Mouse (Mus musculus): ENCODE data around the gene Prdm10. TPM values are rescaled to one million over a fixed set of nuclear protein-coding genes. Genes with fewer than 3 reads are reported as not detected.
A peak's percentile ranks its signal among the peaks of the same experiment; 100 is the strongest.

The Prdm10 gene
- polyA plus RNA-seq (2014; fragmentation: Nextera tagmentation; extraction: Ambion mirVana), result 4.7 and 5.5 TPM in 2 replicates

DNA sequence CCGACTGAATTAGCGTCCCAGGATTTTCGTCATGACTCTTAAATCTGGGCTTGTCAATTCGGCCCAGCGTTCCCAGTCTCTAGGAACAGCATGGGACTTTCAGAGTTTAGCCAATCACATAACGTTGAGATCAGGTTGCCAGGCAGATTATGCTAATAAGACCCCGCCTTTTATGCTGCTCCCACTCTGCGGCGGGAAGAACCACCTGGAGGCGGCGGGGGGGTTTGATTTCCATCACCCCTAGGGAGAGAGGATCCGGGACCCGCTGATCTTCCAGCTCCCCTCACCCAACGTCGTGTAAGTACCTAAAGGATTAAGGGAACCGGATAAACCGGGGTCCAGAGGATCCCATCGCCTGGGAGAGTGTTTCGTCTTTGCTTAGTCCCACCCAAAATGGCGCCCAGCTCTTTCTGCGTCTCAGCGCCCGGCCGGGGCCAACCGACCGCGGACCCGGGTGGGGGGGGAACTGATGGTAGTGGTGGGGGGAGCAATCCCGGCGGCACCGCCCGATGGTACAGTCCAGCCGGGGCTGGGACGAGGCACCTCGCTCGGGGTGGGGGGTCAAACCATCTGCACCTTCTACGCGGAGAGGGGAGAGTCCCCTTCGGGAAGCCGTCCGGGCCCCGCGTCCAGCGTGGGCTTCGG is at the start of gene Prdm10:
Gene Prdm10, plus strand, starts transcription at position 173 of the 645 bp plus-strand sequence.
- H3K9me3 ChIP-seq (replicated peaks; ENCODE audit: control insufficient read depth, low read length), result no peaks in the 10 kb centered on the region
- WGBS (ENCODE audit: insufficient replicate concordance), result 1% methylated on average over 45 of the region's 45 CpGs
- peak within 1 kb of the TSS; percentile 64 for H3K4me2 ChIP-seq
- H3K27ac ChIP-seq (ENCODE audit: low read depth, low read length), result peak within 1 kb of the TSS; percentile 99
- H3K27me3 ChIP-seq (ENCODE audit: control insufficient read depth, insufficient read depth, low read length), result no peaks in the 10 kb centered on the region
- peak within 1 kb of the TSS; percentile 91 for H3K4me3 ChIP-seq (ENCODE audit: low read depth, low read length)
- peak; percentile 91 for ATAC-seq (replicated peaks; ENCODE audit: insufficient number of reproducible peaks, low FRiP score, low TSS enrichment)
- no peaks in the 10 kb centered on the region for H3K36me3 ChIP-seq (ENCODE audit: control insufficient read depth, insufficient read depth, low read length)
- H3K4me1 ChIP-seq (ENCODE audit: control insufficient read depth, insufficient read depth, low read length), result peaks cover 3% of the 10 kb centered on the region; the same call in 1 of the 2 replicates
- H3K9ac ChIP-seq (ENCODE audit: low read depth, low read length), result peak within 1 kb of the TSS; percentile 90

DNA sequence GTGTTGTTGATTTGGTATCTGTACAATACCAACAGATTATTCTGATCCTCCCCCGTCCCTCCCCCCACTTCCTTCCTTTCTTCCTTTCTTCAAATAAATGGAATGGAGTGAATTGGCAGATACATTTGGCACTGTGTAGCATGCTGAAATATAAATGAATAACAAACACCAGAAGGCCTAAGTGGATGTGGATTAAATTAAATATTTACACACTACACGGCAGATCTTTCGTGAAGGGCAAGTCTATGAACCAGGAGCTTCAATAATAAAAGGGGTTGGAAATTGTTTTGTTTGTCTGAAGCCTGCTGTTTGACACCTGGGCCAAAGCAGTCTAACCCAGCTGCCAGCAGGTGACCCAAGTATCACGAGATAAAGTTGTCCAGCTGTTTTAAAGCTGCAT is 45.3 kb upstream of the Prdm10 start:
- Histone ChIP-seq H3K9ac (ENCODE audit: low read depth, low read length) (no peak overlapping the region), H3K4me1 (ENCODE audit: control insufficient read depth, insufficient read depth, low read length) (no peaks in the 10 kb centered on the region), H3K27me3 (ENCODE audit: control insufficient read depth, insufficient read depth, low read length) (no peaks in the 10 kb centered on the region), H3K27ac (ENCODE audit: low read depth, low read length) (no peak overlapping the region), H3K9me3 (replicated peaks; ENCODE audit: control insufficient read depth, low read length) (no peaks in the 10 kb centered on the region), H3K36me3 (ENCODE audit: control insufficient read depth, insufficient read depth, low read length) (no peaks in the 10 kb centered on the region), H3K4me2 (no peak overlapping the region), H3K4me3 (ENCODE audit: low read depth, low read length) (no peak overlapping the region)
- WGBS (ENCODE audit: insufficient replicate concordance), result 70% methylated on average over 4 of the region's 4 CpGs
- no peak for ATAC-seq (replicated peaks; ENCODE audit: insufficient number of reproducible peaks, low FRiP score, low TSS enrichment)

DNA sequence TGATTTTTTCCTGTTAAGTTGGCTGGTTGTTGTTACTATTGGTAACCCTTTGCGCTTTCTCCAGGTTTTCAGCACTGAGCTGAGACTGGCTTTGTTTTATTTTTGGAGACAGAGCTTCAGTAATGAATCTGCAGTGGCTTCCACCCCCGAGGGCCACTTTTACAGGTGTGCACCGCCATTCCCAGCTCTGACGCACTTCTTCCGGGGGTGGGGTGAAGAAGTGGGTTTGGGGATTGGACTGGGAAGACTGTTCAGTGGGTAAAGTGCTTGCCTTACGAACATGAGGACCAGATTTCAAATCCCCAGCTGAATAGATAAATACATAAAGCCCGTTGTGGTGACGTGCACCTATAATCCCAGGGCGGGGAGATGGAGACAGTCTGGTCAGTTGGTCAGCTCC is 44.8 kb upstream of the Prdm10 start:
- no peak overlapping the region for H3K4me3 ChIP-seq (ENCODE audit: low read depth, low read length)
- no peaks in the 10 kb centered on the region for H3K4me1 ChIP-seq (ENCODE audit: control insufficient read depth, insufficient read depth, low read length)
- WGBS (ENCODE audit: insufficient replicate concordance), result 83% methylated on average over 9 of the region's 9 CpGs
- H3K9me3 ChIP-seq (replicated peaks; ENCODE audit: control insufficient read depth, low read length), result no peaks in the 10 kb centered on the region
- no peak overlapping the region for H3K27ac ChIP-seq (ENCODE audit: low read depth, low read length)
- H3K9ac ChIP-seq (ENCODE audit: low read depth, low read length), result no peak overlapping the region
- H3K36me3 ChIP-seq (ENCODE audit: control insufficient read depth, insufficient read depth, low read length), result no peaks in the 10 kb centered on the region
- H3K27me3 ChIP-seq (ENCODE audit: control insufficient read depth, insufficient read depth, low read length), result no peaks in the 10 kb centered on the region
- ATAC-seq (replicated peaks; ENCODE audit: insufficient number of reproducible peaks, low FRiP score, low TSS enrichment), result no peak
- H3K4me2 ChIP-seq, result no peak overlapping the region

DNA sequence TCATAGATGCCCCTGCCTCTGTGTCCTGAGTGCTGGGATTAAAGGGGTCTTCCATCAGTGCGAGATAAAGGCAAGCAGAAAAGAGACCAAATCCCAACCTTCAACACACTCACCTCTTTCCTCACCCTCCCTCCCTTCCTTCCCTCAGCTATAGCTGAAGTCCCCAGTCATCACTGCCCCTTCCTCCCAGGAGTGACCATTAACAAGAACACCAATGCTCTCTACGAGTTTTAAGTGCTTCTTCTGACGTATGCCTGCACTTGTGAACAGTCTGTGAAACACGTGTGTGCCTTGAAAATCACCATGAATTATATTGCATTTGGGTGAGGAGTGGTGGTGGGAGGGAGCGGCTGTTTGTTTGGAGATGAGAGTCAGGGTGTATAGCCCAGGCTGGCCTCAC is 44.3 kb upstream of the Prdm10 start:
- no peak overlapping the region for H3K9ac ChIP-seq (ENCODE audit: low read depth, low read length)
- H3K4me2 ChIP-seq, result no peak overlapping the region
- ATAC-seq (replicated peaks; ENCODE audit: insufficient number of reproducible peaks, low FRiP score, low TSS enrichment), result no peak
- 55% methylated on average over 5 of the region's 5 CpGs for WGBS (ENCODE audit: insufficient replicate concordance)
- H3K9me3 ChIP-seq (replicated peaks; ENCODE audit: control insufficient read depth, low read length), result no peaks in the 10 kb centered on the region
- H3K27me3 ChIP-seq (ENCODE audit: control insufficient read depth, insufficient read depth, low read length), result no peaks in the 10 kb centered on the region
- H3K4me3 ChIP-seq (ENCODE audit: low read depth, low read length), result no peak overlapping the region
- H3K36me3 ChIP-seq (ENCODE audit: control insufficient read depth, insufficient read depth, low read length), result no peaks in the 10 kb centered on the region
- H3K27ac ChIP-seq (ENCODE audit: low read depth, low read length), result no peak overlapping the region
- peaks cover 3% of the 10 kb centered on the region; the same call in 1 of the 2 replicates for H3K4me1 ChIP-seq (ENCODE audit: control insufficient read depth, insufficient read depth, low read length)

DNA sequence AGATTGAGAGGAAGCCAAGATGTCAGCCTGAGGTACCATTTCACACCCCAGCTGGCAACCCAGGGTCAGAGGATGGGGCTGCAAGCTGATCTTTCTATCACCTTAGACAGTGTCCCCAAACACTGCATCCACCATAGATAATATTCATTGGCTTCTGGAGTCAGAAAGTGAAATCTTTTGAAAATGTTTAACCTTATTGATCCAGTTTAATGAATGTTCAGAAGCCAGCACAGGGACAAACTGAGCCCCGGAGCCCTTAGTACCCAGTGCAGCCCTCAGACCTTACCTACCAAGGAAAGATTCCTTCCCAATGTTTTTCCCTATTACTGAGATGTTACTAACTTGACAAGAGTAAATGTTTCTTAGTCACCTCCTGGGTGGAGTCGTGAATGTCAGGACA is 41.8 kb upstream of the Prdm10 start:
- Histone ChIP-seq H3K27ac (ENCODE audit: low read depth, low read length) (no peak overlapping the region), H3K4me1 (ENCODE audit: control insufficient read depth, insufficient read depth, low read length) (peaks cover 7% of the 10 kb centered on the region; the same call in 1 of the 2 replicates), H3K36me3 (ENCODE audit: control insufficient read depth, insufficient read depth, low read length) (no peaks in the 10 kb centered on the region), H3K4me3 (ENCODE audit: low read depth, low read length) (no peak overlapping the region), H3K4me2 (no peak overlapping the region), H3K9me3 (replicated peaks; ENCODE audit: control insufficient read depth, low read length) (no peaks in the 10 kb centered on the region), H3K9ac (ENCODE audit: low read depth, low read length) (no peak overlapping the region), H3K27me3 (ENCODE audit: control insufficient read depth, insufficient read depth, low read length) (no peaks in the 10 kb centered on the region)
- 72% methylated on average over 2 of the region's 2 CpGs for WGBS (ENCODE audit: insufficient replicate concordance)
- no peak for ATAC-seq (replicated peaks; ENCODE audit: insufficient number of reproducible peaks, low FRiP score, low TSS enrichment)

DNA sequence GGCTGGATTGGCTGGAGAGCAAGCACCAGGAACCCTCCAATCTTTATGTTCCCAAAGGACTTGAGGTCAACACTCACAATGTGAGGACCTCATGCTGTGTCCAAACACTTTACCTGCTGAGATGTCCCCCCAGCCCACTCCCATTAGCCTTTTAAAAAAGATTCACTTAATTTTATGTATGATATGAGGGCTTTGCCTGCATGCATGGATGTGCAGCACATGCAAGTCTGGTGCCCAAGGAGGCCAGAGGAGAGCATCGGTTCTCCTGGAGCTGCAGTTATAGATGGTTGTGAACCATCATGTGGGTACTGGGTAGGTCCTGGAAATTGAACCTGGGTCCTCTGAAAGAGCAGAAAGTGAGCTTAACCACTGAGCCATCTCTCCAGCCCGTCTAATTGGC is 40.8 kb upstream of the Prdm10 start:
- Histone ChIP-seq H3K27ac (ENCODE audit: low read depth, low read length) (no peak overlapping the region), H3K4me3 (ENCODE audit: low read depth, low read length) (no peak overlapping the region), H3K36me3 (ENCODE audit: control insufficient read depth, insufficient read depth, low read length) (no peaks in the 10 kb centered on the region), H3K9me3 (replicated peaks; ENCODE audit: control insufficient read depth, low read length) (no peaks in the 10 kb centered on the region), H3K9ac (ENCODE audit: low read depth, low read length) (no peak overlapping the region), H3K27me3 (ENCODE audit: control insufficient read depth, insufficient read depth, low read length) (no peaks in the 10 kb centered on the region), H3K4me2 (no peak overlapping the region), H3K4me1 (ENCODE audit: control insufficient read depth, insufficient read depth, low read length) (peaks cover 7% of the 10 kb centered on the region; the same call in 1 of the 2 replicates)
- no peak for ATAC-seq (replicated peaks; ENCODE audit: insufficient number of reproducible peaks, low FRiP score, low TSS enrichment)
- WGBS (ENCODE audit: insufficient replicate concordance), result 98% methylated on average over 2 of the region's 2 CpGs

DNA sequence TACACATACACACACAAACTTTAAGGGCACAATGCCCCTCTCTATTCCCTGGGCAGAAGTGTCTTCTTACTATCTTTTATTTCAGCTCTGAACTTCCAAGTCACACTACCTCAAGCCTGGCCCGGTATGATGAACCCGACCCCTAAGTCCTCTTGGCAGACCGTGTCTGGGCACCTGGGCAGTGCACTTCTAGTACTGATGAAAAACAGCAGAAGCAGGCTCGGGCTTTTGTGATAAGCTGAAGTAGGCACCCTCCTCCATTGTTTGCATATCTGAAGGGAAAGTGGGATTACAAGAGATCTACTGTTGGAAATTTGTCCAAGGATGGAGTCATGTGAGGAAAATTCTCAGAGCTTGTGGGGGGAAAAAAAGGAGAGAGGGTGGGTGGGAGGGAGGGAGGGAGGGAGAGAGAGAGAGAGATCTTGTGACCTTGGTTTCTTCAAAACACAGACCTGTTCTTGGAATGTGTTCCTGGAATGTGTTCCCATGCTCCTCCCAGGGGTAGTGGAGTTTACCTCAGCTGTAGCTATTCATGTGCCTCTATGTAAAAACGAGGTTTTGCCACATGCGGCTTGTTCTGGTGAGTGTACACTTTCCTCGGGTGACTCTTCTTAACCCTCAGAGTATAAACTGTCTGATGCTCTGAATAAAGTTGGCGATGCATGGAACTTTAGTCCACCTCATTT is 39.7 kb upstream of the Prdm10 start:
- Histone ChIP-seq H3K4me1 (ENCODE audit: control insufficient read depth, insufficient read depth, low read length) (peaks cover 7% of the 10 kb centered on the region; the same call in 1 of the 2 replicates), H3K4me3 (ENCODE audit: low read depth, low read length) (no peak overlapping the region), H3K36me3 (ENCODE audit: control insufficient read depth, insufficient read depth, low read length) (no peaks in the 10 kb centered on the region), H3K9ac (ENCODE audit: low read depth, low read length) (no peak overlapping the region), H3K4me2 (no peak overlapping the region), H3K27ac (ENCODE audit: low read depth, low read length) (no peak overlapping the region), H3K27me3 (ENCODE audit: control insufficient read depth, insufficient read depth, low read length) (no peaks in the 10 kb centered on the region), H3K9me3 (replicated peaks; ENCODE audit: control insufficient read depth, low read length) (no peaks in the 10 kb centered on the region)
- 64% methylated on average over 8 of the region's 8 CpGs for WGBS (ENCODE audit: insufficient replicate concordance)
- ATAC-seq (replicated peaks; ENCODE audit: insufficient number of reproducible peaks, low FRiP score, low TSS enrichment), result no peak

DNA sequence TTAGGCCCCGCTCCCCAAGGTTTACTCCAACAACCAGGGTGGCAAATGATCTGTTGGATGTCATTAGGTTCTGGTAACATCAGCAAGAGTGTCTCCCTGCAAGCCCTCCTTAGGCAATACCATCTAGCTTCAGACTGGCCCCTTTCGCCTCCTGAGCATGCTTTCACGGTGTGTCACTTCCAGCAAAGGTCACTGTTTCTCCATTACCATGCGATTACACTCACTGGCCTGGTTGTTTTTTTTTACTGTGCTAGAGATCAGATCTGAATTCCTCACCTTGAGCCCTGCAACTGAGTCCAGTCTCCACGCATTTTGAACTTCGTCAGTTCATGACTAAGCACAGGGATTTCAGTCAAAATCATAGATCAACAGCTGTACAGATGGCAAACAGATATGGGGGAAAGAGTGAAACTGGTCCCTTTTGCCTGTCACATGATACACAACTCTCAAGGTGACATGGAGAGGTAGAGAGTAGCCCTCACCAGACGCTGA is 39.1 kb upstream of the Prdm10 start:
- 61% methylated on average over 7 of the region's 7 CpGs for WGBS (ENCODE audit: insufficient replicate concordance)
- no peak for ATAC-seq (replicated peaks; ENCODE audit: insufficient number of reproducible peaks, low FRiP score, low TSS enrichment)
- H3K27ac ChIP-seq (ENCODE audit: low read depth, low read length), result no peak overlapping the region

More for the DNA sequence above, 39.1 kb upstream of the Prdm10 start:
- Histone ChIP-seq H3K9me3 (replicated peaks; ENCODE audit: control insufficient read depth, low read length) (no peaks in the 10 kb centered on the region), H3K4me2 (no peak overlapping the region), H3K36me3 (ENCODE audit: control insufficient read depth, insufficient read depth, low read length) (no peaks in the 10 kb centered on the region), H3K4me1 (ENCODE audit: control insufficient read depth, insufficient read depth, low read length) (peaks cover 7% of the 10 kb centered on the region; the same call in 1 of the 2 replicates), H3K4me3 (ENCODE audit: low read depth, low read length) (no peak overlapping the region), H3K27me3 (ENCODE audit: control insufficient read depth, insufficient read depth, low read length) (no peaks in the 10 kb centered on the region), H3K9ac (ENCODE audit: low read depth, low read length) (no peak overlapping the region)
